Mouse (Mus musculus) ES-Bruce4 (cell line): ENCODE measurements at regions not wholly inside any gene's neighbourhood (a gene's known extent, or its start where the extent isn't known, plus 50 kb on each side); places are given as distances from the start of the nearest gene placed in this dataset.

Source experiments
- CTCF ChIP-seq: IDR thresholded peaks from one replicate; pipeline ENCODE4 v1.8.1; 2011; ENCODE audit warnings: low read depth, low read length
- EP300 ChIP-seq: IDR thresholded peaks from 2 replicates; pipeline ENCODE4 v1.6.1; 2011; ENCODE audit warnings: low read depth, low read length; ENCODE audit not compliant: insufficient read depth
- POLR2A ChIP-seq: IDR thresholded peaks from one replicate; pipeline ENCODE4 v1.8.1; 2011; ENCODE audit warnings: low read length; ENCODE audit not compliant: insufficient read depth

- TF ChIP-seq EP300 (no peak), CTCF (no peak), POLR2A (no peak)
Observed at GRCm38 (mm10) chr13:71158300-71158860, 316.8 kb upstream of the Adamts16 start.
